Mouse (Mus musculus) spleen, adult 12 weeks (tissue): ENCODE measurements around the gene Neurod2.

Experiments
- DNase-seq: peaks from one replicate; pipeline ENCODE4 v3.0.0; 2022; ENCODE audit warnings: low spot score

Neurod2 gene

GRCm38 (mm10) chr11:98313790-98314323 lies 15.6 kb downstream of the Neurod2 start:
- no peak for DNase-seq

GRCm38 (mm10) chr11:98298484-98299205 lies 30.8 kb downstream of the Neurod2 start:
- no peak for DNase-seq

GRCm38 (mm10) chr11:98297778-98298177 lies 31.7 kb downstream of the Neurod2 start:
- no peak for DNase-seq

- no peak for DNase-seq
These were observed 32.5 kb downstream of the Neurod2 start for GRCm38 (mm10) chr11:98296916-98297315.

GRCm38 (mm10) chr11:98296277-98296676 lies 33.2 kb downstream of the Neurod2 start:
- DNase-seq = no peak

GRCm38 (mm10) chr11:98295013-98295585 lies 34.3 kb downstream of the Neurod2 start:
- no peak for DNase-seq

- no peak for DNase-seq
These were observed 35.0 kb downstream of the Neurod2 start for GRCm38 (mm10) chr11:98294188-98295012.

GRCm38 (mm10) chr11:98293070-98293469 lies 36.4 kb downstream of the Neurod2 start:
- DNase-seq = no peak

- no peak for DNase-seq
These were observed 38.5 kb downstream of the Neurod2 start for GRCm38 (mm10) chr11:98290906-98291305.

- DNase-seq = no peak
These were observed 39.6 kb downstream of the Neurod2 start for GRCm38 (mm10) chr11:98289873-98290272.

GRCm38 (mm10) chr11:98287961-98288360 lies 41.5 kb downstream of the Neurod2 start:
- no peak for DNase-seq

- DNase-seq = no peak
These were observed 41.9 kb downstream of the Neurod2 start for GRCm38 (mm10) chr11:98287531-98287930.

GRCm38 (mm10) chr11:98285368-98285767 lies 44.1 kb downstream of the Neurod2 start:
- no peak for DNase-seq

- no peak for DNase-seq
These were observed 45.2 kb downstream of the Neurod2 start for GRCm38 (mm10) chr11:98284230-98284629.

- no peak for DNase-seq
These were observed 45.7 kb downstream of the Neurod2 start for GRCm38 (mm10) chr11:98283740-98284139.
